Mouse (Mus musculus) stomach, postnatal 0 days (tissue): ENCODE measurements around the gene Dennd2d.

ENCODE experiments used
- CTCF ChIP-seq: IDR thresholded peaks from 2 replicates; pipeline ENCODE4 v1.5.1; 2016; ENCODE audit warnings: antibody characterized with exemption, low read depth, mild to moderate bottlenecking, moderate library complexity
- EP300 ChIP-seq: optimal IDR thresholded peaks from 2 replicates; pipeline ENCODE3; 2016; ENCODE audit warnings: antibody characterized with exemption

- TF ChIP-seq CTCF (no peak), EP300 (no peak)
These were observed 40.5 kb downstream of the Dennd2d start for GRCm38 (mm10) chr3:106522730-106523129.
